Mouse (Mus musculus): ENCODE results near the gene Stim2. TPM values are rescaled to one million over a fixed set of nuclear protein-coding genes. Genes with fewer than 3 reads are reported as not detected.
A peak's percentile ranks its signal among the peaks of the same experiment; 100 is the strongest.

Gene Stim2
- polyA plus RNA-seq, 1 experiment from 2014 or later, result 13.9 TPM

DNA sequence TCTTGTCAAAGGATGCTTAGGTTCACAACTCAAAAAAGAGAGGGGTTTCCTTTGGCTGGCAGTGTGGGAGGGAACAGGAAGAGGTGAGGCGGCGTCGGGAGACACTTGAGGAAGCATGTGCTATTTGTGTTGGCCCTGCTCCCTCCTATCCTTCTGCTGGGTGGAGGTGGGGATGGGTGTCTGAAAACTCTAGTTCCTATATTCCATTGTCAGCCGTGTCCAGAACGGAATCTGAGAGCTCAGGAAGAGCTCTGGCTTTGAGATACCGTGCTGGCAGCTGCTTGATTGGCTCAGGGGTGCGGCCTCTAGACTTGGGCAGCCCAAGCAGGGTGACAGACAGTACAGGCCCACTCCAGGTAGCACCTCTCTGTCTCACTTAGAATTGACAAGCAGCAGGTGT lies 28.1 kb upstream of the Stim2 start:
- Histone ChIP-seq H3K36me3 (replicated peaks) (no peaks in the 10 kb centered on the region), H3K27ac (replicated peaks) (no peak overlapping the region), H3K27me3 (replicated peaks; ENCODE audit: low read depth, poor library complexity, severe bottlenecking) (no peaks in the 10 kb centered on the region), H3K4me1 (no peaks in the 10 kb centered on the region), H3K9me3 (no peaks in the 10 kb centered on the region), H3K4me3 (no peak overlapping the region)
- no peak for DNase-seq (ENCODE audit: low spot score)
- WGBS, result 81% methylated on average over 7 of the region's 7 CpGs

DNA sequence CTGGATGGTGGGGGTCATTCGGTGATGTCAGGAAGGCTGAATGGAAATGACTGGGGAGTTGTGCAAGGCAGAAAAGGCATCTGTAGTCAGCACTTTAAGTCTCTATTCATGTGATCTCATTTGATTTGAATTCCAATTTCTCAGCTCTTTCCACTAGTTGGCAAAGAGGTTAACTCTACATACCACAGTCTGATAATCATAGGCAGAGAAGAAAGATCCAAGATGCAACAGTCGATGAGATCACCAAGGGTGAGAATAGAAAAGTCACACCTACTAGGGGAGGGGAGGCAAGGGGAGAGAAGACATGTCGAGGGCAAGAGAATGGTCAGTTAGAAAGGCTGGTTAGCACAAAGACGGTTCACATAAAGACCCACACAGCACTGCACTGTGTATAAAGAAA lies 27.1 kb upstream of the Stim2 start:
- 90% methylated on average over 4 of the region's 4 CpGs for WGBS
- DNase-seq (ENCODE audit: low spot score), result no peak
- Histone ChIP-seq H3K4me3 (no peak overlapping the region), H3K27ac (replicated peaks) (no peak overlapping the region), H3K9me3 (no peaks in the 10 kb centered on the region), H3K36me3 (replicated peaks) (no peaks in the 10 kb centered on the region), H3K4me1 (no peaks in the 10 kb centered on the region), H3K27me3 (replicated peaks; ENCODE audit: low read depth, poor library complexity, severe bottlenecking) (no peaks in the 10 kb centered on the region)

DNA sequence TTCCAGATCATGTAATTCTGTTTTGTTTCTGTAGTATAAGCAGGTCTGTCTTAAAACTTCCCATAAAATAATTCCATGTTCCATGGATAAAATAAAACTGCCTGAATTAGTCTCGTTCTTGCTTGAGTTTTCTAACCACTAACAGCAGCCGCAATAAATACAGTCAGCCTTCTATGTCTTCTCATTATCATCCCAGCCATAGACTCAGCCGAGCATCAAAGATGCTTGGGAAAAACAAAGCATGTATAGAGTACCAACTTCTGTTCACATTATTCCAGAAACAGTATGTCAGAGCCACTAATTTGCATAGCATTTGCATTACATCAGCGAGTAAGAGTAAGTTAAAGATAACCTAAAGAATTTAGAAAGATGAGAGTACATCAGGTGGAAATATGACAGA lies 25.4 kb upstream of the Stim2 start:
- H3K27ac ChIP-seq (replicated peaks), result no peak overlapping the region
- no peak for DNase-seq (ENCODE audit: low spot score)
- no peaks in the 10 kb centered on the region for H3K27me3 ChIP-seq (replicated peaks; ENCODE audit: low read depth, poor library complexity, severe bottlenecking)
- H3K4me1 ChIP-seq, result no peaks in the 10 kb centered on the region
- H3K9me3 ChIP-seq, result no peaks in the 10 kb centered on the region
- WGBS, result 89% methylated on average over 4 of the region's 4 CpGs
- no peak overlapping the region for H3K4me3 ChIP-seq
- no peaks in the 10 kb centered on the region for H3K36me3 ChIP-seq (replicated peaks)

DNA sequence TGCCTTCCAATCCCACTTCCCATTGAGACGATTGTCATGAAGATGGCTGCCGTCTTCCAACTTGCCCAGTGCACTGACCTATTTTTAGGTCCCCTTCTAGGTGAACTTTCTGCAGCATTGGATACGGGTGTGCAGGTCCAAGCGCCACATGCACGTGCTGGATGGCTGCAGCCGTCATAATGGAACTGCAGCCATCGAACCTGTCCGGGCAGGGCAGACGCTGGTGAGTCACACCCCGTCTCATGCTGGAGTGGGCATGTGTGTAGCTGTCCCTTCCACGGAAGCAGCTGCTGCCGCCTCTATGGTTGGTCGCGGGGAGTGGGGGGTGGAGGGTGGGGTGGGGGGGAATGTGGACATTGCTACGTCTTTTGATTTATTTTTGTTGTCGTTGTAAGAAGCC lies 21.8 kb upstream of the Stim2 start:
- no peaks in the 10 kb centered on the region for H3K4me1 ChIP-seq
- H3K4me3 ChIP-seq, result no peak overlapping the region
- no peak overlapping the region for H3K27ac ChIP-seq (replicated peaks)
- no peaks in the 10 kb centered on the region for H3K36me3 ChIP-seq (replicated peaks)
- H3K9me3 ChIP-seq, result no peaks in the 10 kb centered on the region
- H3K27me3 ChIP-seq (replicated peaks; ENCODE audit: low read depth, poor library complexity, severe bottlenecking), result no peaks in the 10 kb centered on the region
- DNase-seq (ENCODE audit: low spot score), result no peak
- 92% methylated on average over 16 of the region's 16 CpGs for WGBS

DNA sequence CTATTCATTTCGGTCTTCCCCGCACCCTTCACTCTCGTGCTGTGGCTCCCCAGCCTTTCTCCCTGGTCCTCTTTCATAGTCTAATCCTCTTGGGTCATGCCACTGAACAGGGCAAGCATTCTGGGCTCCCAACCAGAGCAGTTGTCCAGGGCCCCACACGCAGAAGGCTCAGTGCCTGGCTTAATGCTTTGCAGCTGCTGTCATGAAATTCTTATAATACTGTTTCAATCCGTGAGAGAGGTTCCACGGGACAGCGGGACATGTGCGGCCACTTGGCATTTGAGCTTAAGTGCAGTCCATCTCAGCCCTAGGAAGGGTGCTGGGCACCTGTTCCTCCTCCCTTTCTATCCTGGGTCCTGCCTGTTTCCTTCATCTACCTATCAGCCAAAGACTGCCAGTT lies 21.2 kb upstream of the Stim2 start:
- Histone ChIP-seq H3K9me3 (no peaks in the 10 kb centered on the region), H3K4me1 (no peaks in the 10 kb centered on the region)
- WGBS, result 87% methylated on average over 8 of the region's 8 CpGs

DNA sequence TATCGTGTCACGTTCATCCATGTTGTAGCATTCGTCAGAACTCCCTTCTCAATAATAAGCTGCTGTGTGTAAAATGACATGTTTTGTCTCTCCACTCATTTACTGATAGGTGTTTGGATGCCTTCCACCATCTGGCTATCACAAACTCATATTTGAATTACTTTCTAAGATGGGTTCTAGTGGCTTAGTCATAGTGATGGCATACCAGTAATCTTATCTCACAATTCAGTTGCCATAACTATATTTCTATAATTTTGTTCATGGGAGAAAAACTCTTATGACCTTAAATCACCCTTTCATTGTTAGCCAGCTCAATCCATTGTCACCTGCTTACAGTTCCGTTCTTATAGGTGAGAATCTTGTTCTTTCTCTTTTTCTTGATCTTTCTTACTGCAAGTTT lies 14.9 kb upstream of the Stim2 start:
- H3K27ac ChIP-seq (replicated peaks), result no peak overlapping the region
- no peaks in the 10 kb centered on the region for H3K9me3 ChIP-seq
- no peaks in the 10 kb centered on the region for H3K36me3 ChIP-seq (replicated peaks)
- DNase-seq (ENCODE audit: low spot score), result no peak
- no peak overlapping the region for H3K4me3 ChIP-seq
- H3K27me3 ChIP-seq (replicated peaks; ENCODE audit: low read depth, poor library complexity, severe bottlenecking), result no peaks in the 10 kb centered on the region
- H3K4me1 ChIP-seq, result no peaks in the 10 kb centered on the region
- WGBS, result 93% methylated on average over 4 of the region's 4 CpGs

More for the DNA sequence above, 21.2 kb upstream of the Stim2 start:
- Histone ChIP-seq H3K36me3 (replicated peaks) (no peaks in the 10 kb centered on the region), H3K4me3 (no peak overlapping the region), H3K27ac (replicated peaks) (no peak overlapping the region), H3K27me3 (replicated peaks; ENCODE audit: low read depth, poor library complexity, severe bottlenecking) (no peaks in the 10 kb centered on the region)
- DNase-seq (ENCODE audit: low spot score), result no peak

DNA sequence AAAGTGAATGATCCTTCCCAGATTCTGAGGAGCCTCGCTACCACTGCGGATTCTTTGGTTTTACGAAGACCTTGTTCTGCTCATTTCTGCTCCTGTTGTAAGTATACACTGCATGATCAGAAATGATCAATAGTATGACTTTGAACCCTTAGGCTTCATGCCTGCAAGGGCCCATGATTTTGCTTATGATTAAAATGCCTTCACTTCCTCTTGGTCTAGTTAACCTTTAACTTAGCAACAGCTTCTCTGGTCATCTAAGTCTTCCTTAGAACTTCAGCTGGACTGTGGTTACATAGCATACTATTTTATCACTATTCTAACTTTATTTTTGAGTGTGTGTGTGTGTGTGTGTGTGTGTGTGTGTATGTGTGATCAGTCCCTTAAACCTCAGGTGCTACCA lies 12.7 kb upstream of the Stim2 start:
- no peak overlapping the region for H3K4me3 ChIP-seq
- no peaks in the 10 kb centered on the region for H3K27me3 ChIP-seq (replicated peaks; ENCODE audit: low read depth, poor library complexity, severe bottlenecking)
- DNase-seq (ENCODE audit: low spot score), result no peak
- H3K27ac ChIP-seq (replicated peaks), result no peak overlapping the region
- H3K36me3 ChIP-seq (replicated peaks), result no peaks in the 10 kb centered on the region
- H3K4me1 ChIP-seq, result no peaks in the 10 kb centered on the region
- no peaks in the 10 kb centered on the region for H3K9me3 ChIP-seq
- 94% methylated on average over 3 of the region's 3 CpGs for WGBS

DNA sequence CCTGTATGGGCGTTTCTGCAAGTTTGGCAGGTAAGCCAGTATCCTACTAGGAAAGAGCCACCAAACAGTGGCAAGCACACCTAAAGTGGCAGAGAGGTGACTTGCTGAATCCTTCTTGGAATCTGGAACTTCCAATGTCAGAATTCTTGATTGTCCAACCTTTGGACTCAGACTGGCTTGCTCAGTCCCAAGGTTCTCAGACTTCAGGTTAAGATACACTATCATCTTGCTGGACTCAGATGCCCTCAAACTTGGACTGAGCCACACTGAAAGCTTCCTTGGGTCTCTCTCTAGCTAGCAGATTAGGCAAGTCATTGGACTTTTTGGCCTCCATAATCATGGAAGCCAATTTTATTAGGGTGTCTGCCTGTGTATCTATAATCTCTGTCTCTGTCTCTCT lies 10.8 kb upstream of the Stim2 start:
- 81% methylated on average over 1 of the region's 1 CpGs for WGBS
- Histone ChIP-seq H3K36me3 (replicated peaks) (no peaks in the 10 kb centered on the region), H3K4me3 (no peak overlapping the region), H3K27me3 (replicated peaks; ENCODE audit: low read depth, poor library complexity, severe bottlenecking) (no peaks in the 10 kb centered on the region), H3K9me3 (no peaks in the 10 kb centered on the region), H3K4me1 (no peaks in the 10 kb centered on the region), H3K27ac (replicated peaks) (no peak overlapping the region)
- no peak for DNase-seq (ENCODE audit: low spot score)

DNA sequence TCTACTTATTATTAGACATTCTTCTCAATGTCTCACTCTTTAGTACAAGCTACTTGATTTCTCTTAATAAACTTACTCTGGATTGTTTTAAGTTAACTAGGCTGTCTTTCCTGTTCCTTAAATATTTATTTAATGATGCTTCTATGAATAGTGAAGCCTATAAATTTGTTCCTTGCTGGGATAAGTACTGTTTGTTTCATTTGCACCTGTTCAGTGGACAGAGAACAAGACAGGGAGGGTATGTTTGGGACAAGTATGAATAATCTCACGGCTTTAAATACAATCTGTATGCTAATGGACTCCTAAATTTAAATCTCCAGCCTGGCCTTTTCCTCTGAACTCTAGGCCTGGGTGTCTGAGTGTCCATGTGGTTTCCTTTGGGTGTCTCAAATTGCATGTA lies 10.2 kb upstream of the Stim2 start:
- H3K4me1 ChIP-seq, result no peaks in the 10 kb centered on the region

DNA sequence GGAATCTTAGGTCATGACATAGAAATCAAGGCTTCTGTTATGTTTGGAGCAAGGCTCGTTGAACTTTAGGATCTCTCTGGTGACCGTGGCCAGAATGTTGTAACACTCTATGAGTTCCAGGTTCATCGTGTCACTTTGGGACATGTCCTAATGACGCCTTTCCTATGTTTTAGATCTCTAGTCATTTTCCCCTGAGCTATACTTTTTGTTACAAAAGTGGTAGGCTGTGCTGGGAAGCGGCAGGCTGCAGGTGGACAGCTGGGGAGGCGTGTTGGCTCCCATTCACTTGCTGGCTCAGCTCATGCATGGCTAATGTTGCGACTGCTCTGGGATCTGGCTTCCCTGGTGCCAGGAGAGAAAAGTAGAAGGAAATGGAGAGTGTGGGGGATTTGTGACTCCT lies 5.7 kb upstream of the Stim2 start:
- no peak overlapping the region for H3K4me3 ChIP-seq
- 61% methylated on average over 7 of the region's 7 CpGs for WGBS
- H3K4me1 ChIP-seq, result peaks cover 8% of the 10 kb centered on the region
- H3K27me3 ChIP-seq (replicated peaks; ENCODE audit: low read depth, poor library complexity, severe bottlenecking), result peaks cover 13% of the 10 kb centered on the region
- no peaks in the 10 kb centered on the region for H3K36me3 ChIP-seq (replicated peaks)
- no peak for DNase-seq (ENCODE audit: low spot score)
- H3K9me3 ChIP-seq, result no peaks in the 10 kb centered on the region
- H3K27ac ChIP-seq (replicated peaks), result no peak overlapping the region

More for the DNA sequence above, 10.2 kb upstream of the Stim2 start:
- WGBS, result 91% methylated on average over 1 of the region's 1 CpGs
- Histone ChIP-seq H3K4me3 (no peak overlapping the region), H3K36me3 (replicated peaks) (no peaks in the 10 kb centered on the region), H3K27me3 (replicated peaks; ENCODE audit: low read depth, poor library complexity, severe bottlenecking) (no peaks in the 10 kb centered on the region), H3K27ac (replicated peaks) (no peak overlapping the region), H3K9me3 (no peaks in the 10 kb centered on the region)
- DNase-seq (ENCODE audit: low spot score), result no peak

DNA sequence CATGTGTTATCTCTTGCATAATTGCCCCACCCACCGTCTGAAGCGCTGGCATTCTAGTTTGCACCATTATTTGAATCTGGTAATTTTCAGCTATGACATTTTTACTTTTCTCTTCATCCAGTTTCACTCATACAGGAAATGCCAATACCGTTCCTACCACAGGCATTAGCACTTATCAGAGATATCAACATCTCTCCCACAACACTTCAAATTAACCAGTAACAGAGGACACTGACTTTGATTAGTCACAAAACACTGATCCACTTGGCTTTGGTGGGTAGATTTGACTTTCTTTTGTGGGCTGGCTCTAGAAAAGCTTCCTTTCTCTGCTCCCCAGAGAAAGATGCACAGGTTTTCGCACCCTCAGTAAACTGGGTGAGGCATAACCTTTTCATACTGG lies 3.7 kb upstream of the Stim2 start:
- WGBS, result 77% methylated on average over 4 of the region's 4 CpGs
- peak overlapping the region; percentile 70 for H3K4me3 ChIP-seq

DNA sequence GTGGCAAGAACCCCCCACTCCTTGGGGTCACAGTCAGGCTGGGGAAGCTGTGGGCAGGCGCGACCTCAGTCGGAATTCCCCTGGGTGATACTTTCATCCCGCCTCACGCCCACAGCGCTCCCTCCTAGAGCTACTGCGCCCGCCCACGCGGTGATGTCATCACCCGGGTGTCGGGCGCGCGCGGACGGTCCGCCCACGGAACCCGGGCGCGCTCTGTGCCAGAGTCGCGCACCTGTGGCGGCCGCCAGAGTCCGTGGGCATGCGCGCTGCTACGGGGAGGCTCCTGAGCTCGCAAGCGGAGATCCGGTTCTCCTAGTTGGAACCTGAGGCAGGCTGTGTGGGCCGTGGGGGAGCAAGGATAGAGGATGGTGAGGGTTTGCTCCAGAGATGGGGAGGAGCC lies 3.0 kb upstream of the Stim2 start:
- Histone ChIP-seq H3K27ac (replicated peaks) (peak overlapping the region; percentile 71), H3K9me3 (no peaks in the 10 kb centered on the region), H3K36me3 (replicated peaks) (no peaks in the 10 kb centered on the region), H3K27me3 (replicated peaks; ENCODE audit: low read depth, poor library complexity, severe bottlenecking) (peaks cover 13% of the 10 kb centered on the region), H3K4me1 (peaks cover 24% of the 10 kb centered on the region), H3K4me3 (peak overlapping the region; percentile 70)
- under 1% methylated on average over 34 of the region's 34 CpGs for WGBS
- DNase-seq (ENCODE audit: low spot score), result peak; percentile 66

More for the DNA sequence above, 3.7 kb upstream of the Stim2 start:
- DNase-seq (ENCODE audit: low spot score), result no peak
- Histone ChIP-seq H3K27me3 (replicated peaks; ENCODE audit: low read depth, poor library complexity, severe bottlenecking) (peaks cover 13% of the 10 kb centered on the region), H3K4me1 (peaks cover 16% of the 10 kb centered on the region), H3K36me3 (replicated peaks) (no peaks in the 10 kb centered on the region), H3K27ac (replicated peaks) (no peak overlapping the region), H3K9me3 (no peaks in the 10 kb centered on the region)

DNA sequence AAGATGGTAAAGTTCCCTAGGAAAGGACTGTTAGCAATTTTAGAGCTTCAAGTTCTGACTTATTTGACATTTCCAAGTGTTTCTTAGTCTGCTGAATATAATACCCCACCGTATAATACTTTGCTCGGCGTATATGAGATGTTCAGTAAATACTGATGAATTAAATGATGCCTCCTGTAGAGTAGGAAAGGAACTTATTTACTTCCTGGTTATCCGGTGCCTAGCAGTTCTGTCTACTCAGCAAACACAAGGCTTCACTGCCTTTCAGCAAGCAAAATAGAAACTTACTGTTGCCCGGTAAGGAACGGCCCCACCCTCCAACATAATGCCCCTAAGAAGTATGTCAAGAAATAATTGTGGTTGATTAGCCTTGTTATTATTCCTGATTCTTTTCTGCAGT lies 1.5 kb upstream of the Stim2 start:
- no peak overlapping the region for H3K27ac ChIP-seq (replicated peaks)
- no peak for DNase-seq (ENCODE audit: low spot score)
- no peak overlapping the region for H3K4me3 ChIP-seq
- H3K36me3 ChIP-seq (replicated peaks), result no peaks in the 10 kb centered on the region
- no peaks in the 10 kb centered on the region for H3K9me3 ChIP-seq
- 93% methylated on average over 6 of the region's 6 CpGs for WGBS
- H3K27me3 ChIP-seq (replicated peaks; ENCODE audit: low read depth, poor library complexity, severe bottlenecking), result peaks cover 13% of the 10 kb centered on the region
- peaks cover 26% of the 10 kb centered on the region for H3K4me1 ChIP-seq

Data from embryonic facial prominence, embryonic 10.5 days (tissue).